7 mouse cellular contexts compared by ENCODE assay signal in genomic region chr9:65217661-65218060, GRCm38 (mm10). TPM values are rescaled to one million over a fixed set of nuclear protein-coding genes. Genes with fewer than 3 reads are reported as not detected.
A peak's percentile ranks its signal among the peaks of the same experiment; 100 is the strongest.
DNase-seq lines count a peak whose midpoint lies in the region; ATAC-seq and TF ChIP-seq lines count a peak whose summit lies in the region.

No protein-coding gene starts in this region.

- H3K4me2 ChIP-seq in stomach, embryonic 15.5 days = peak overlapping the region; percentile 6; the same call in 1 of the 2 replicates
- no peak overlapping the region for H3K4me2 ChIP-seq in forebrain, postnatal 0 days (ENCODE audit: low read depth)
- H3K4me2 ChIP-seq in forebrain, embryonic 13.5 days = no peak overlapping the region

- H3K27me3 ChIP-seq in stomach, embryonic 15.5 days (replicated peaks) = no peaks in the 10 kb centered on the region
- no peaks in the 10 kb centered on the region for H3K27me3 ChIP-seq in forebrain, postnatal 0 days (ENCODE audit: insufficient read depth, low read length)
- no peaks in the 10 kb centered on the region for H3K27me3 ChIP-seq in forebrain, embryonic 13.5 days

- peaks cover 14% of the 10 kb centered on the region; the same call in 1 of the 2 replicates for H3K4me1 ChIP-seq in stomach, embryonic 15.5 days
- H3K4me1 ChIP-seq in forebrain, postnatal 0 days (ENCODE audit: insufficient read depth) = 0 out of 2 replicates have a peak, but pooled peaks cover 2% of the 10 kb centered on the region
- H3K4me1 ChIP-seq in forebrain, embryonic 13.5 days = peaks cover 15% of the 10 kb centered on the region

- no peak overlapping the region for H3K9ac ChIP-seq in stomach, embryonic 15.5 days
- no peak overlapping the region for H3K9ac ChIP-seq in forebrain, postnatal 0 days
- H3K9ac ChIP-seq in forebrain, embryonic 13.5 days = no peak overlapping the region

- H3K27ac ChIP-seq in stomach, embryonic 15.5 days = peak overlapping the region; percentile 48
- no peak overlapping the region for H3K27ac ChIP-seq in forebrain, postnatal 0 days (ENCODE audit: low read depth, low read length)
- H3K27ac ChIP-seq in forebrain, embryonic 13.5 days = no peak overlapping the region

- peak; percentile 28 for DNase-seq in ovary, postnatal 36 days (ENCODE audit: low spot score)
- no peak for DNase-seq in ovary, postnatal 14 days (ENCODE audit: low spot score)
- DNase-seq in kidney, postnatal 14 days = peak; percentile 44
- no peak for DNase-seq in forebrain, postnatal 0 days

- no peak for TF ChIP-seq CTCF in forebrain, postnatal 0 days (IDR thresholded peaks at IDR 0.05; ENCODE audit: low read depth)

- no peak overlapping the region for H3K4me3 ChIP-seq in stomach, embryonic 15.5 days (replicated peaks)
- H3K4me3 ChIP-seq in forebrain, postnatal 0 days (ENCODE audit: low read depth, low read length) = no peak overlapping the region
- no peak overlapping the region for H3K4me3 ChIP-seq in forebrain, embryonic 13.5 days

- no peaks in the 10 kb centered on the region for H3K36me3 ChIP-seq in stomach, embryonic 15.5 days
- H3K36me3 ChIP-seq in forebrain, postnatal 0 days (ENCODE audit: insufficient read depth) = no peaks in the 10 kb centered on the region
- no peaks in the 10 kb centered on the region for H3K36me3 ChIP-seq in forebrain, embryonic 13.5 days (ENCODE audit: poor library complexity, severe bottlenecking)

- H3K9me3 ChIP-seq in stomach, embryonic 15.5 days = no peaks in the 10 kb centered on the region
- H3K9me3 ChIP-seq in forebrain, postnatal 0 days (ENCODE audit: low read length) = no peaks in the 10 kb centered on the region
- no peaks in the 10 kb centered on the region for H3K9me3 ChIP-seq in forebrain, embryonic 13.5 days (replicated peaks)

- WGBS in stomach, embryonic 15.5 days = 53% methylated on average over 6 of the region's 6 CpGs
- WGBS in forebrain, postnatal 0 days = 72% methylated on average over 6 of the region's 6 CpGs
- 80% methylated on average over 6 of the region's 6 CpGs for WGBS in forebrain, embryonic 13.5 days

- ATAC-seq in common myeloid progenitor, adult 5-6 weeks (replicated peaks; ENCODE audit: low read depth, poor library complexity, severe bottlenecking) = peak; percentile 16
- no peak for ATAC-seq in stomach, embryonic 15.5 days (ENCODE audit: insufficient read depth, low FRiP score, low read depth)
- no peak for ATAC-seq in forebrain, postnatal 0 days
- ATAC-seq in forebrain, embryonic 13.5 days = no peak

RNA-seq across cellular contexts. Expression of gene Parp16, which starts 22.5 kb away (rescaled TPM):
- 2.0 and 3.1 TPM in 2 replicates for total RNA-seq in common myeloid progenitor, adult 5-6 weeks (2017)
- polyA plus RNA-seq in stomach, embryonic 15.5 days (2015; fragmentation: Nextera tagmentation; extraction: Ambion mirVana) = 8.5 and 9.1 TPM in 2 replicates
- 6.1 and 6.3 TPM in 2 replicates for total RNA-seq in forebrain, postnatal 0 days (2014; rRNA removed)
- polyA plus RNA-seq in forebrain, postnatal 0 days (2015; fragmentation: Nextera tagmentation; extraction: Ambion mirVana) = 4.2 and 6.7 TPM in 2 replicates
- polyA plus RNA-seq in forebrain, embryonic 13.5 days (2015; fragmentation: Nextera tagmentation; extraction: Ambion mirVana) = 5.1 and 6.1 TPM in 2 replicates

RNA-seq across cellular contexts. Expression of gene Cilp, which starts 47.3 kb away (rescaled TPM):
- total RNA-seq in common myeloid progenitor, adult 5-6 weeks (2017) = 0.14 TPM in 1 of 2 replicates, not detected in the other
- 0.82 and 0.95 TPM in 2 replicates for polyA plus RNA-seq in stomach, embryonic 15.5 days (2015; fragmentation: Nextera tagmentation; extraction: Ambion mirVana)
- total RNA-seq in forebrain, postnatal 0 days (2014; rRNA removed) = 0.14 and 0.46 TPM in 2 replicates
- 0.09 and 0.16 TPM in 2 replicates for polyA plus RNA-seq in forebrain, postnatal 0 days (2015; fragmentation: Nextera tagmentation; extraction: Ambion mirVana)
- 0.28 and 0.64 TPM in 2 replicates for polyA plus RNA-seq in forebrain, embryonic 13.5 days (2015; fragmentation: Nextera tagmentation; extraction: Ambion mirVana)

Comparison
In these comparisons a context has a peak if more than half of its experiments do, and no peak if none do; other contexts are left out.
1. DNase-seq: peak in ovary, postnatal 36 days (single experiment) and kidney, postnatal 14 days (single experiment); none in ovary, postnatal 14 days (single experiment) and forebrain, postnatal 0 days (single experiment).